Mouse (Mus musculus) midbrain, embryonic 13.5 days (tissue): Measurements from ENCODE around the gene Irf8. TPM values are rescaled to one million over a fixed set of nuclear protein-coding genes. Genes with fewer than 3 reads are reported as not detected.

Experiments used
- ATAC-seq: fragments of 200-750 bp; cut with Nextera tagmentation; 2 replicates; pipeline ENCODE4 v1.8.0; 2017; ENCODE audit warnings: mild to moderate bottlenecking, moderate TSS enrichment, moderate library complexity
- H3K27ac ChIP-seq: fragments of 300-500 bp; sonication (generic); 2 replicates; pipeline ENCODE4 v1.5.1; 2015; ENCODE audit warnings: inconsistent platforms, mild to moderate bottlenecking, moderate library complexity
- H3K27me3 ChIP-seq: fragments of 300-500 bp; sonication (generic); 2 replicates; pipeline ENCODE4 v1.6.1; 2015; ENCODE audit warnings: mild to moderate bottlenecking, inconsistent platforms
- H3K36me3 ChIP-seq: fragments of 300-500 bp; sonication (generic); 2 replicates; pipeline ENCODE4 v1.6.1; 2015; ENCODE audit warnings: mild to moderate bottlenecking, inconsistent platforms
- H3K4me1 ChIP-seq: fragments of 300-500 bp; sonication (generic); replicated peaks from 2 replicates; pipeline ENCODE4 v1.6.1; 2015; ENCODE audit warnings: inconsistent platforms
- H3K4me2 ChIP-seq: fragments of 300-500 bp; sonication (generic); replicated peaks from 2 replicates; pipeline ENCODE4 v1.6.1; 2015; ENCODE audit warnings: moderate library complexity, mild to moderate bottlenecking, inconsistent platforms
- H3K4me3 ChIP-seq: fragments of 300-500 bp; sonication (generic); replicated peaks from 2 replicates; pipeline ENCODE4 v1.5.1; 2015; ENCODE audit warnings: mild to moderate bottlenecking, inconsistent platforms
- H3K9ac ChIP-seq: fragments of 300-500 bp; sonication (generic); replicated peaks from 2 replicates; pipeline ENCODE4 v1.6.1; 2015; ENCODE audit warnings: mild to moderate bottlenecking, inconsistent platforms
- H3K9me3 ChIP-seq: fragments of 300-500 bp; sonication (generic); 2 replicates; pipeline ENCODE4 v1.6.1; 2016; ENCODE audit warnings: mild to moderate bottlenecking, inconsistent platforms
- WGBS: fragments of 180-500 bp; shearing (Covaris S2); methylation state at CpG from one replicate; pipeline ENCODE4 v1.1.7; 2015; 5-methylcytosine and 5-hydroxymethylcytosine counted together
- polyA plus RNA-seq: library from polyadenylated mRNA; unstranded; fragments of >200 nt; fragmentation: Nextera tagmentation; extraction: Ambion mirVana; gene quantifications from 2 replicates; pipeline ENCODE4 v1.2.1, GENCODE M21; 2015

Gene Irf8
- polyA plus RNA-seq, 1 experiment from 2014 or later, result 3.9 TPM

GRCm38 (mm10) chr8:120741815-120742530 lies 5.8 kb downstream of the Irf8 start:
- no peak for ATAC-seq
- Histone ChIP-seq H3K9ac (no peak overlapping the region), H3K36me3 (no peaks in the 10 kb centered on the region), H3K4me1 (peaks cover 2% of the 10 kb centered on the region; the same call in 1 of the 2 replicates), H3K27ac (no peak overlapping the region), H3K27me3 (peaks cover 11% of the 10 kb centered on the region), H3K4me2 (no peak overlapping the region), H3K9me3 (no peaks in the 10 kb centered on the region), H3K4me3 (no peak overlapping the region)
- whole genome bisulfite sequencing, result 95% methylated on average over 15 of the region's 15 CpGs

GRCm38 (mm10) chr8:120743149-120743897 lies 7.2 kb downstream of the Irf8 start:
- no peaks in the 10 kb centered on the region; the same call in none of the 2 replicates for H3K27me3 ChIP-seq
- no peak overlapping the region for H3K9ac ChIP-seq
- no peak overlapping the region for H3K4me3 ChIP-seq
- no peaks in the 10 kb centered on the region for H3K4me1 ChIP-seq
- H3K36me3 ChIP-seq, result no peaks in the 10 kb centered on the region
- H3K4me2 ChIP-seq, result no peak overlapping the region
- ATAC-seq, result no peak
- WGBS, result 52% methylated on average over 12 of the region's 12 CpGs
- no peaks in the 10 kb centered on the region for H3K9me3 ChIP-seq
- no peak overlapping the region for H3K27ac ChIP-seq

- Histone ChIP-seq H3K27ac (no peak overlapping the region), H3K4me1 (no peaks in the 10 kb centered on the region), H3K9me3 (no peaks in the 10 kb centered on the region), H3K27me3 (no peaks in the 10 kb centered on the region; the same call in 1 of the 2 replicates), H3K4me3 (no peak overlapping the region), H3K9ac (no peak overlapping the region), H3K36me3 (no peaks in the 10 kb centered on the region), H3K4me2 (no peak overlapping the region)
- no peak for ATAC-seq
- WGBS, result 68% methylated on average over 4 of the region's 4 CpGs
These were observed 7.7 kb downstream of the Irf8 start for GRCm38 (mm10) chr8:120743898-120744290.

- H3K9me3 ChIP-seq, result no peaks in the 10 kb centered on the region
- H3K36me3 ChIP-seq, result no peaks in the 10 kb centered on the region
- 63% methylated on average over 5 of the region's 5 CpGs for WGBS
- no peaks in the 10 kb centered on the region for H3K4me1 ChIP-seq
- H3K9ac ChIP-seq, result no peak overlapping the region
- ATAC-seq, result no peak
- no peak overlapping the region for H3K4me2 ChIP-seq
- no peak overlapping the region for H3K4me3 ChIP-seq
- no peak overlapping the region for H3K27ac ChIP-seq
- no peaks in the 10 kb centered on the region; the same call in 1 of the 2 replicates for H3K27me3 ChIP-seq
These were observed 8.3 kb downstream of the Irf8 start for GRCm38 (mm10) chr8:120744448-120744847.

GRCm38 (mm10) chr8:120745226-120745625 lies 9.1 kb downstream of the Irf8 start:
- Histone ChIP-seq H3K4me3 (no peak overlapping the region), H3K9me3 (no peaks in the 10 kb centered on the region), H3K4me2 (no peak overlapping the region), H3K36me3 (no peaks in the 10 kb centered on the region), H3K27ac (no peak overlapping the region), H3K9ac (no peak overlapping the region), H3K27me3 (no peaks in the 10 kb centered on the region; the same call in 1 of the 2 replicates), H3K4me1 (no peaks in the 10 kb centered on the region)
- no peak for ATAC-seq
- 74% methylated on average over 7 of the region's 7 CpGs for WGBS

GRCm38 (mm10) chr8:120746007-120746701 lies 10.0 kb downstream of the Irf8 start:
- Histone ChIP-seq H3K36me3 (no peaks in the 10 kb centered on the region), H3K4me1 (no peaks in the 10 kb centered on the region), H3K27ac (no peak overlapping the region), H3K9me3 (no peaks in the 10 kb centered on the region), H3K4me3 (no peak overlapping the region), H3K4me2 (no peak overlapping the region), H3K9ac (no peak overlapping the region), H3K27me3 (no peaks in the 10 kb centered on the region; the same call in 1 of the 2 replicates)
- ATAC-seq, result no peak
- 54% methylated on average over 18 of the region's 18 CpGs for WGBS

GRCm38 (mm10) chr8:120747286-120747685 lies 11.1 kb downstream of the Irf8 start:
- WGBS, result 75% methylated on average over 7 of the region's 7 CpGs
- no peak overlapping the region for H3K4me2 ChIP-seq
- no peaks in the 10 kb centered on the region for H3K4me1 ChIP-seq
- H3K27me3 ChIP-seq, result no peaks in the 10 kb centered on the region; the same call in 1 of the 2 replicates
- H3K27ac ChIP-seq, result no peak overlapping the region
- H3K9ac ChIP-seq, result no peak overlapping the region
- ATAC-seq, result no peak
- H3K9me3 ChIP-seq, result no peaks in the 10 kb centered on the region
- no peak overlapping the region for H3K4me3 ChIP-seq
- H3K36me3 ChIP-seq, result no peaks in the 10 kb centered on the region

GRCm38 (mm10) chr8:120750616-120751015 lies 14.5 kb downstream of the Irf8 start:
- no peaks in the 10 kb centered on the region; the same call in 1 of the 2 replicates for H3K27me3 ChIP-seq
- no peak overlapping the region for H3K9ac ChIP-seq
- WGBS, result 83% methylated on average over 9 of the region's 9 CpGs
- no peak for ATAC-seq
- no peak overlapping the region for H3K4me2 ChIP-seq
- no peaks in the 10 kb centered on the region for H3K4me1 ChIP-seq
- H3K36me3 ChIP-seq, result no peaks in the 10 kb centered on the region
- no peak overlapping the region for H3K27ac ChIP-seq
- no peak overlapping the region for H3K4me3 ChIP-seq
- H3K9me3 ChIP-seq, result no peaks in the 10 kb centered on the region

- no peak overlapping the region for H3K27ac ChIP-seq
- H3K9ac ChIP-seq, result no peak overlapping the region
- no peak overlapping the region for H3K4me3 ChIP-seq
- ATAC-seq, result no peak
- H3K4me2 ChIP-seq, result no peak overlapping the region
- H3K27me3 ChIP-seq, result no peaks in the 10 kb centered on the region
- no peaks in the 10 kb centered on the region for H3K4me1 ChIP-seq
- H3K36me3 ChIP-seq, result no peaks in the 10 kb centered on the region
- H3K9me3 ChIP-seq, result no peaks in the 10 kb centered on the region
- WGBS, result 80% methylated on average over 21 of the region's 21 CpGs
These were observed 15.3 kb downstream of the Irf8 start for GRCm38 (mm10) chr8:120751226-120752081.

- no peak overlapping the region for H3K4me3 ChIP-seq
- 33% methylated on average over 12 of the region's 12 CpGs for WGBS
- H3K27me3 ChIP-seq, result no peaks in the 10 kb centered on the region
- H3K9me3 ChIP-seq, result no peaks in the 10 kb centered on the region
- H3K4me1 ChIP-seq, result no peaks in the 10 kb centered on the region
- no peaks in the 10 kb centered on the region for H3K36me3 ChIP-seq
- H3K27ac ChIP-seq, result no peak overlapping the region
- ATAC-seq, result no peak
- no peak overlapping the region for H3K4me2 ChIP-seq
- H3K9ac ChIP-seq, result no peak overlapping the region
These were observed 15.9 kb downstream of the Irf8 start for GRCm38 (mm10) chr8:120752082-120752452.

GRCm38 (mm10) chr8:120753476-120753875 lies 17.3 kb downstream of the Irf8 start:
- ATAC-seq, result no peak

More at GRCm38 (mm10) chr8:120753476-120753875, 17.3 kb downstream of the Irf8 start:
- Histone ChIP-seq H3K4me3 (no peak overlapping the region), H3K9ac (no peak overlapping the region), H3K4me1 (0 out of 2 replicates have a peak, but pooled peaks cover 3% of the 10 kb centered on the region), H3K27me3 (no peaks in the 10 kb centered on the region), H3K9me3 (no peaks in the 10 kb centered on the region), H3K4me2 (no peak overlapping the region), H3K36me3 (no peaks in the 10 kb centered on the region), H3K27ac (no peak overlapping the region)
- 93% methylated on average over 22 of the region's 22 CpGs for WGBS
